Comparison of ENCODE assay signal across 15 mouse cellular contexts in genomic region chr14:18274526-18274925, GRCm38 (mm10). TPM values are rescaled to one million over a fixed set of nuclear protein-coding genes. Genes with fewer than 3 reads are reported as not detected.
"Had no signal": no experiment of that assay in that cellular context is flagged by ENCODE, and none has a peak within 500 bp of the region (broad histone marks: within the 10 kb centered on the region; RNA-seq: fewer than 3 reads in every experiment).

No protein-coding gene starts in this region.

- DNase-seq: cerebellum, postnatal 10 days; cerebellum, postnatal 14 days; cerebellum, postnatal 25 days; cerebellum, postnatal 36 days; embryo, embryonic 11 days; forebrain, postnatal 0 days; gastrocnemius, adult 2 months; gastrocnemius, postnatal 10 days; gastrocnemius, postnatal 14 days; gastrocnemius, postnatal 25 days; gastrocnemius, postnatal 36 days; heart, adult 11 months; heart, adult 18-20 months; heart, adult 2 months had no signal

RNA-seq across cellular contexts. Expression of gene Nr1d2, which starts 35.6 kb away (rescaled TPM):
- polyA plus RNA-seq: erythroblast, embryonic 14.5 days had no signal
